Mouse (Mus musculus) CH12.LX (cell line): ENCODE results near the gene Plce1. TPM values are rescaled to one million over a fixed set of nuclear protein-coding genes. Genes with fewer than 3 reads are reported as not detected.

Experiments
- DNase-seq: peaks from one replicate; pipeline ENCODE4 v3.0.0-alpha.2; 2013; ENCODE audit errors: extremely low read depth
- H3K27ac ChIP-seq: 2 replicates; pipeline ENCODE4 v1.5.1; 2012; ENCODE audit warnings: low read depth, mild to moderate bottlenecking, control low read depth, moderate library complexity; ENCODE audit not compliant: insufficient read depth
- H3K27me3 ChIP-seq: replicated peaks from 2 replicates; pipeline ENCODE3; 2012; ENCODE audit warnings: inconsistent platforms
- H3K36me3 ChIP-seq, 2 experiments: replicated peaks in 1 of 2; 2 replicates each; pipeline versions ENCODE3 to v1.6.1; 2012; ENCODE audit warnings: inconsistent platforms in 1 of 2, low read length in 1 of 2, mild to moderate bottlenecking in 1 of 2, mixed read lengths in 1 of 2, moderate library complexity in 1 of 2; ENCODE audit not compliant: control insufficient read depth in 1 of 2, insufficient read depth in 1 of 2
- H3K4me1 ChIP-seq, 2 experiments: 2 replicates each; pipeline ENCODE4 v1.6.1; 2012; ENCODE audit warnings: inconsistent platforms in 1 of 2, moderate library complexity in 1 of 2; ENCODE audit not compliant: insufficient read depth in 2 of 2, control insufficient read depth in 1 of 2
- H3K4me2 ChIP-seq: 2 replicates; pipeline ENCODE4 v1.6.1; 2012; ENCODE audit warnings: low read depth, mild to moderate bottlenecking, control low read depth; ENCODE audit not compliant: poor library complexity, insufficient read depth, severe bottlenecking
- H3K4me3 ChIP-seq, 3 experiments: fragments of 150-350 bp in 1 of 3; sonication (generic) in 1 of 3; replicated peaks in 1 of 3; 2 replicates each; pipeline versions ENCODE3 to v1.5.1; 2011 to 2012; ENCODE audit warnings: low read depth in 2 of 3, low read length in 2 of 3, mild to moderate bottlenecking in 2 of 3, moderate library complexity in 2 of 3, control low read depth in 1 of 3, improper control_type of control experiment in 1 of 3, inconsistent platforms in 1 of 3, mixed read lengths in 1 of 3; ENCODE audit not compliant: poor library complexity in 1 of 3
- H3K79me2 ChIP-seq: replicated peaks from 2 replicates; pipeline ENCODE4 v1.6.1; 2012; ENCODE audit warnings: mild to moderate bottlenecking, moderate library complexity; ENCODE audit not compliant: control insufficient read depth, poor library complexity, insufficient read depth, severe bottlenecking; ENCODE audit errors: extremely low read depth
- H3K9ac ChIP-seq: 2 replicates; pipeline ENCODE4 v1.6.1; 2012; ENCODE audit warnings: low read depth, mild to moderate bottlenecking, control low read depth, moderate library complexity; ENCODE audit not compliant: insufficient read depth
- H3K9me3 ChIP-seq: replicated peaks from 2 replicates; pipeline ENCODE3; 2012; ENCODE audit warnings: low read length, inconsistent platforms, mixed read lengths
- CHD2 ChIP-seq: IDR thresholded peaks from 2 replicates; pipeline ENCODE4 v1.6.1; 2011; ENCODE audit warnings: low read length, improper control_type of control experiment
- ELF1 ChIP-seq: IDR thresholded peaks from 2 replicates; pipeline ENCODE4 v1.6.1; 2014; ENCODE audit warnings: low read depth, mild to moderate bottlenecking, inconsistent platforms, low read length, improper control_type of control experiment
- EP300 ChIP-seq: IDR thresholded peaks from 2 replicates; pipeline ENCODE4 v1.6.1; 2011; ENCODE audit warnings: low read length, improper control_type of control experiment
- GABPA ChIP-seq: IDR thresholded peaks from 2 replicates; pipeline ENCODE4 v1.6.1; 2012; ENCODE audit warnings: low read depth, low read length, improper control_type of control experiment, inconsistent platforms; ENCODE audit not compliant: insufficient replicate concordance
- IRF4 ChIP-seq: IDR thresholded peaks from 2 replicates; pipeline ENCODE4 v1.6.1; 2014; ENCODE audit warnings: low read depth, mild to moderate bottlenecking, inconsistent platforms, low read length, improper control_type of control experiment
- JUN ChIP-seq: IDR thresholded peaks from 2 replicates; pipeline ENCODE4 v1.6.1; 2011; ENCODE audit warnings: low read depth, mild to moderate bottlenecking, low read length, improper control_type of control experiment, moderate library complexity; ENCODE audit not compliant: insufficient read depth
- JUND ChIP-seq: conservative IDR thresholded peaks from 2 replicates; pipeline ENCODE4 v1.6.1; 2011; ENCODE audit warnings: low read depth, low read length, improper control_type of control experiment
- KAT2A ChIP-seq: IDR thresholded peaks from 2 replicates; pipeline ENCODE4 v1.6.1; 2012; ENCODE audit warnings: low read length, improper control_type of control experiment, inconsistent platforms; ENCODE audit not compliant: insufficient replicate concordance
- MAFK ChIP-seq: IDR thresholded peaks from 2 replicates; pipeline ENCODE4 v1.6.1; 2011; ENCODE audit warnings: low read length, improper control_type of control experiment; ENCODE audit not compliant: insufficient replicate concordance
- MAZ ChIP-seq: IDR thresholded peaks from 2 replicates; pipeline ENCODE4 v1.6.1; 2012; ENCODE audit warnings: low read depth, mild to moderate bottlenecking, inconsistent platforms, low read length, improper control_type of control experiment, moderate library complexity
- MEF2A ChIP-seq: IDR thresholded peaks from 2 replicates; pipeline ENCODE4 v1.6.1; 2014; ENCODE audit warnings: low read depth, mild to moderate bottlenecking, inconsistent platforms, low read length, improper control_type of control experiment, borderline replicate concordance
- MXI1 ChIP-seq: IDR thresholded peaks from 2 replicates; pipeline ENCODE4 v1.6.1; 2011; ENCODE audit warnings: mild to moderate bottlenecking, low read depth, low read length, improper control_type of control experiment
- MYC ChIP-seq: IDR thresholded peaks from 2 replicates; pipeline ENCODE4 v1.6.1; 2011; ENCODE audit warnings: low read depth, mild to moderate bottlenecking, improper control_type of control experiment, low read length
- NELFE ChIP-seq: IDR thresholded peaks from 2 replicates; pipeline ENCODE4 v1.6.1; 2011; ENCODE audit warnings: low read depth, low read length, improper control_type of control experiment
- NRF1 ChIP-seq: IDR thresholded peaks from 2 replicates; pipeline ENCODE4 v1.6.1; 2014; ENCODE audit warnings: low read depth, mild to moderate bottlenecking, inconsistent platforms, low read length, improper control_type of control experiment, moderate library complexity
- POLR2A ChIP-seq: IDR thresholded peaks from 2 replicates; pipeline ENCODE4 v1.6.1; 2011; ENCODE audit warnings: low read depth, mild to moderate bottlenecking, improper control_type of control experiment, low read length
- POLR2AphosphoS2 ChIP-seq: IDR thresholded peaks from 2 replicates; pipeline ENCODE4 v1.6.1; 2011; ENCODE audit warnings: low read depth, low read length, improper control_type of control experiment
- SMC3 ChIP-seq: IDR thresholded peaks from 2 replicates; pipeline ENCODE4 v1.6.1; 2011; ENCODE audit warnings: low read depth, low read length, improper control_type of control experiment
- UBTF ChIP-seq: IDR thresholded peaks from 2 replicates; pipeline ENCODE4 v1.6.1; 2012; ENCODE audit warnings: low read depth, mild to moderate bottlenecking, inconsistent platforms, low read length, improper control_type of control experiment, moderate library complexity
- USF1 ChIP-seq: IDR thresholded peaks from 2 replicates; pipeline ENCODE4 v1.6.1; 2014; ENCODE audit warnings: low read depth, mild to moderate bottlenecking, inconsistent platforms, low read length, improper control_type of control experiment
- ZMIZ1 ChIP-seq: IDR thresholded peaks from 2 replicates; pipeline ENCODE4 v1.6.1; 2012; ENCODE audit warnings: low read depth, mild to moderate bottlenecking, inconsistent platforms, low read length, improper control_type of control experiment
- dilution Hi-C: fragments of 300-500 bp; cut with MboI; formaldehyde crosslinking; loops from 2 replicates; pipeline ENCODE4 v1.14.3; 2020; ENCODE audit warnings: low sequenced_read_pairs; ENCODE audit not compliant: extremely low pct_unique_long_range_greater_than_20kb, extremely low pct_ligation_motif_present
- in situ Hi-C: fragments of 300-500 bp; cut with MboI; formaldehyde crosslinking; loops from 3 replicates; pipeline ENCODE4 v1.14.3; 2019; ENCODE audit warnings: low sequenced_read_pairs, low pct_ligation_motif_present, low pct_unique_long_range_greater_than_20kb, mixed read lengths
- polyA plus RNA-seq: library from polyadenylated mRNA; unstranded; fragments of >175 nt; gene quantifications from 2 replicates; pipeline ENCODE4 v1.2.1, GENCODE M21; 2012; ENCODE audit warnings: low read depth; ENCODE audit not compliant: insufficient read length
- total RNA-seq, 2 experiments: library from RNA; depleted of rRNA; stranded (reverse); fragments of 300-350 nt in 1 of 2; fragments of >200 nt in 1 of 2; gene quantifications; 2 replicates each; pipeline ENCODE4 v1.2.3; 2012 to 2014

Gene Plce1
- total and polyA plus RNA-seq, 3 experiments = under 0.01 to 0.13 (median 0.05) TPM

- no peak overlapping the region for H3K9ac ChIP-seq
- TF ChIP-seq MEF2A (no peak), UBTF (no peak), MYC (no peak), POLR2AphosphoS2 (no peak), MAZ (no peak)
- dilution Hi-C loops = no loop called here
Measured at GRCm38 (mm10) chr19:38587559-38587958, 106.7 kb downstream of the Plce1 start.

GRCm38 (mm10) chr19:38589466-38589865 lies 108.6 kb downstream of the Plce1 start:
- no peak overlapping the region for H3K4me3 ChIP-seq
- H3K4me2 ChIP-seq = no peak overlapping the region
- no peak for TF ChIP-seq MAFK
- TF ChIP-seq EP300 = no peak
- TF ChIP-seq MXI1 = no peak
- TF ChIP-seq NRF1 = no peak
- TF ChIP-seq KAT2A = no peak
- no peak for TF ChIP-seq ELF1
- no peak for TF ChIP-seq ZMIZ1
- no peak for TF ChIP-seq UBTF
- TF ChIP-seq IRF4 = no peak
- TF ChIP-seq, all 38 proteins: peak for 0
- in situ Hi-C loops (no loop called here), dilution Hi-C loops (no loop called here)
- no peaks in the 10 kb centered on the region for H3K36me3 ChIP-seq
- H3K4me1 ChIP-seq = peaks cover 5 to 39% of the 10 kb centered on the region in 2 experiments
- no peak overlapping the region for H3K27ac ChIP-seq
- DNase-seq = no peak
- no peaks in the 10 kb centered on the region for H3K79me2 ChIP-seq
- H3K9ac ChIP-seq = no peak overlapping the region
- H3K27me3 ChIP-seq = no peaks in the 10 kb centered on the region
- no peaks in the 10 kb centered on the region for H3K9me3 ChIP-seq

More at GRCm38 (mm10) chr19:38587559-38587958, 106.7 kb downstream of the Plce1 start:
- Histone ChIP-seq H3K36me3 (no peaks in the 10 kb centered on the region), H3K9me3 (no peaks in the 10 kb centered on the region), H3K4me2 (no peak overlapping the region), H3K79me2 (no peaks in the 10 kb centered on the region), H3K4me3 (no peak overlapping the region), H3K27ac (no peak overlapping the region), H3K4me1 (peaks cover 0 to 22% of the 10 kb centered on the region in 2 experiments; a peak in 2 of 4 replicates), H3K27me3 (no peaks in the 10 kb centered on the region)
- no peak for DNase-seq
- in situ Hi-C loops = no loop called here

GRCm38 (mm10) chr19:38589941-38590340 lies 109.0 kb downstream of the Plce1 start:
- in situ Hi-C loops = no loop called here
- H3K4me2 ChIP-seq = no peak overlapping the region
- no peak overlapping the region for H3K9ac ChIP-seq
- H3K79me2 ChIP-seq = no peaks in the 10 kb centered on the region
- H3K4me3 ChIP-seq = no peak overlapping the region
- H3K36me3 ChIP-seq = no peaks in the 10 kb centered on the region
- no peaks in the 10 kb centered on the region for H3K9me3 ChIP-seq
- peaks cover 7 to 39% of the 10 kb centered on the region in 2 experiments for H3K4me1 ChIP-seq
- H3K27ac ChIP-seq = no peak overlapping the region
- no peak for DNase-seq
- dilution Hi-C loops = no loop called here
- TF ChIP-seq CHD2 = no peak
- TF ChIP-seq MAZ = no peak
- no peak for TF ChIP-seq POLR2A
- no peak for TF ChIP-seq SMC3
- TF ChIP-seq EP300 = no peak
- no peak for TF ChIP-seq NRF1
- no peak for TF ChIP-seq NELFE
- TF ChIP-seq JUN = no peak
- no peak for TF ChIP-seq MAFK
- TF ChIP-seq USF1 = no peak
- TF ChIP-seq MYC = no peak
- no peak for TF ChIP-seq GABPA
- no peak for TF ChIP-seq JUND
- H3K27me3 ChIP-seq = no peaks in the 10 kb centered on the region
